Mouse (Mus musculus) midbrain, embryonic 12.5 days (tissue): ENCODE results near the gene Ccdc78. TPM values are rescaled to one million over a fixed set of nuclear protein-coding genes. Genes with fewer than 3 reads are reported as not detected.

ENCODE experiments used
- ATAC-seq: fragments of 200-750 bp; cut with Nextera tagmentation; 2 replicates; pipeline ENCODE4 v1.8.0; 2017; ENCODE audit warnings: low read depth, moderate TSS enrichment, moderate library complexity; ENCODE audit not compliant: low FRiP score
- H3K27ac ChIP-seq: fragments of 300-500 bp; sonication (generic); replicated peaks from 2 replicates; pipeline ENCODE4 v1.5.1; 2016; ENCODE audit warnings: mild to moderate bottlenecking
- H3K27me3 ChIP-seq: fragments of 300-500 bp; sonication (generic); 2 replicates; pipeline ENCODE4 v1.6.1; 2016; ENCODE audit warnings: mild to moderate bottlenecking
- H3K36me3 ChIP-seq: fragments of 300-500 bp; sonication (generic); 2 replicates; pipeline ENCODE4 v1.6.1; 2016
- H3K4me1 ChIP-seq: fragments of 300-500 bp; sonication (generic); 2 replicates; pipeline ENCODE4 v1.6.1; 2016
- H3K4me2 ChIP-seq: fragments of 300-500 bp; sonication (generic); replicated peaks from 2 replicates; pipeline ENCODE4 v1.6.1; 2016; ENCODE audit warnings: mild to moderate bottlenecking, moderate library complexity
- H3K4me3 ChIP-seq: fragments of 300-500 bp; sonication (generic); 2 replicates; pipeline ENCODE4 v1.5.1; 2016; ENCODE audit warnings: mild to moderate bottlenecking
- H3K9ac ChIP-seq: fragments of 300-500 bp; sonication (generic); replicated peaks from 2 replicates; pipeline ENCODE4 v1.6.1; 2016; ENCODE audit warnings: mild to moderate bottlenecking, moderate library complexity
- H3K9me3 ChIP-seq: fragments of 300-500 bp; sonication (generic); 2 replicates; pipeline ENCODE4 v1.6.1; 2016; ENCODE audit warnings: mild to moderate bottlenecking
- WGBS: fragments of 180-500 bp; shearing (Covaris S2); methylation state at CpG from one replicate; pipeline ENCODE4 v1.1.7; 2016; 5-methylcytosine and 5-hydroxymethylcytosine counted together
- polyA plus RNA-seq: library from polyadenylated mRNA; unstranded; fragments of >200 nt; fragmentation: Nextera tagmentation; extraction: Ambion mirVana; gene quantifications from 2 replicates; pipeline ENCODE4 v1.2.1, GENCODE M21; 2016

The Ccdc78 gene
- polyA plus RNA-seq, 1 experiment from 2014 or later, result 0.40 TPM

- no peak for ATAC-seq
- no peak overlapping the region for H3K9ac ChIP-seq
- H3K9me3 ChIP-seq, result no peaks in the 10 kb centered on the region
- H3K36me3 ChIP-seq, result peaks cover 46% of the 10 kb centered on the region
- peak overlapping the region; percentile 96 for H3K4me2 ChIP-seq
- 88% methylated on average over 14 of the region's 14 CpGs for WGBS
- peak overlapping the region; percentile 77; the same call in 1 of the 2 replicates for H3K4me3 ChIP-seq
- no peak overlapping the region for H3K27ac ChIP-seq
- no peaks in the 10 kb centered on the region for H3K27me3 ChIP-seq
- peaks cover 63% of the 10 kb centered on the region for H3K4me1 ChIP-seq
These were observed 44.5 kb downstream of the Ccdc78 start for GRCm38 (mm10) chr17:25830806-25831431.

- H3K4me2 ChIP-seq, result peak overlapping the region; percentile 96
- peak overlapping the region; percentile 84 for H3K9ac ChIP-seq
- 64% methylated on average over 21 of the region's 21 CpGs for WGBS
- H3K4me1 ChIP-seq, result peaks cover 71% of the 10 kb centered on the region
- no peak for ATAC-seq
- H3K27me3 ChIP-seq, result no peaks in the 10 kb centered on the region
- H3K27ac ChIP-seq, result peak overlapping the region; percentile 4; the same call in 1 of the 2 replicates
- no peaks in the 10 kb centered on the region for H3K9me3 ChIP-seq
- H3K36me3 ChIP-seq, result peaks cover 39% of the 10 kb centered on the region
- peak overlapping the region; percentile 77 for H3K4me3 ChIP-seq
These were observed 45.3 kb downstream of the Ccdc78 start for GRCm38 (mm10) chr17:25831451-25832281.

- peaks cover 81% of the 10 kb centered on the region for H3K4me1 ChIP-seq
- under 1% methylated on average over 77 of the region's 77 CpGs for whole genome bisulfite sequencing
- peak overlapping the region; percentile 84 for H3K9ac ChIP-seq
- peaks cover 29% of the 10 kb centered on the region for H3K36me3 ChIP-seq
- H3K9me3 ChIP-seq, result no peaks in the 10 kb centered on the region
- no peaks in the 10 kb centered on the region for H3K27me3 ChIP-seq
- H3K27ac ChIP-seq, result peak overlapping the region; percentile 95
- peak; percentile 89 for ATAC-seq
- peak overlapping the region; percentile 96 for H3K4me2 ChIP-seq
- H3K4me3 ChIP-seq, result peak overlapping the region; percentile 77
These were observed 46.3 kb downstream of the Ccdc78 start for GRCm38 (mm10) chr17:25832436-25833290.

GRCm38 (mm10) chr17:25833291-25833663 is 46.9 kb downstream of the Ccdc78 start, which contains the start of gene Stub1:
Stub1 (minus strand) TSS chr17:25833404.
- under 1% methylated on average over 24 of the region's 24 CpGs for WGBS
- peak within 1 kb of the TSS; percentile 96 for H3K4me2 ChIP-seq
- H3K9me3 ChIP-seq, result no peaks in the 10 kb centered on the region
- peak within 1 kb of the TSS; percentile 77 for H3K4me3 ChIP-seq
- H3K4me1 ChIP-seq, result peaks cover 83% of the 10 kb centered on the region
- peak; percentile 59 for ATAC-seq
- H3K27me3 ChIP-seq, result no peaks in the 10 kb centered on the region
- H3K9ac ChIP-seq, result peak within 1 kb of the TSS; percentile 84
- peak within 1 kb of the TSS; percentile 95 for H3K27ac ChIP-seq
- peaks cover 30% of the 10 kb centered on the region for H3K36me3 ChIP-seq

- peak overlapping the region; percentile 96 for H3K4me2 ChIP-seq
- no peak for ATAC-seq
These were observed 47.7 kb downstream of the Ccdc78 start for GRCm38 (mm10) chr17:25833961-25834594.

GRCm38 (mm10) chr17:25834595-25835222 is 48.3 kb downstream of the Ccdc78 start:
- Histone ChIP-seq H3K4me1 (peaks cover 79% of the 10 kb centered on the region), H3K27ac (no peak overlapping the region), H3K27me3 (no peaks in the 10 kb centered on the region), H3K9ac (peak overlapping the region; percentile 84), H3K4me3 (peak overlapping the region; percentile 77), H3K4me2 (peak overlapping the region; percentile 96), H3K36me3 (peaks cover 39% of the 10 kb centered on the region), H3K9me3 (no peaks in the 10 kb centered on the region)
- ATAC-seq, result no peak
- 90% methylated on average over 12 of the region's 12 CpGs for WGBS

More at GRCm38 (mm10) chr17:25833961-25834594, 47.7 kb downstream of the Ccdc78 start:
- peaks cover 35% of the 10 kb centered on the region for H3K36me3 ChIP-seq
- 57% methylated on average over 6 of the region's 6 CpGs for WGBS
- H3K9ac ChIP-seq, result peak overlapping the region; percentile 84
- H3K4me1 ChIP-seq, result peaks cover 81% of the 10 kb centered on the region
- H3K27ac ChIP-seq, result peak overlapping the region; percentile 95
- H3K4me3 ChIP-seq, result peak overlapping the region; percentile 77
- H3K9me3 ChIP-seq, result no peaks in the 10 kb centered on the region
- H3K27me3 ChIP-seq, result no peaks in the 10 kb centered on the region

GRCm38 (mm10) chr17:25835301-25835700 is 48.9 kb downstream of the Ccdc78 start:
- peaks cover 39% of the 10 kb centered on the region for H3K36me3 ChIP-seq
- no peak for ATAC-seq
- no peaks in the 10 kb centered on the region for H3K9me3 ChIP-seq
- H3K4me1 ChIP-seq, result peaks cover 73% of the 10 kb centered on the region
- no peaks in the 10 kb centered on the region for H3K27me3 ChIP-seq
- H3K4me2 ChIP-seq, result peak overlapping the region; percentile 10; the same call in 1 of the 2 replicates
- H3K27ac ChIP-seq, result no peak overlapping the region
- 94% methylated on average over 7 of the region's 7 CpGs for WGBS
- H3K9ac ChIP-seq, result 0 out of 2 replicates have a peak overlapping the region, but pooled peaks have one; percentile 8
- no peak overlapping the region for H3K4me3 ChIP-seq

GRCm38 (mm10) chr17:25835816-25836215 is 49.4 kb downstream of the Ccdc78 start:
- Histone ChIP-seq H3K27me3 (no peaks in the 10 kb centered on the region), H3K4me1 (peaks cover 68% of the 10 kb centered on the region), H3K4me3 (peak overlapping the region; percentile 39; the same call in 1 of the 2 replicates), H3K9me3 (no peaks in the 10 kb centered on the region), H3K27ac (no peak overlapping the region), H3K4me2 (peak overlapping the region; percentile 65), H3K9ac (no peak overlapping the region), H3K36me3 (peaks cover 39% of the 10 kb centered on the region)
- 92% methylated on average over 16 of the region's 16 CpGs for WGBS
- no peak for ATAC-seq

- Histone ChIP-seq H3K27me3 (no peaks in the 10 kb centered on the region), H3K36me3 (peaks cover 39% of the 10 kb centered on the region), H3K4me1 (peaks cover 60% of the 10 kb centered on the region), H3K27ac (peak overlapping the region; percentile 67), H3K9me3 (no peaks in the 10 kb centered on the region), H3K4me2 (peak overlapping the region; percentile 65), H3K9ac (peak overlapping the region; percentile 65), H3K4me3 (peak overlapping the region; percentile 39)
- no peak for ATAC-seq
- WGBS, result 24% methylated on average over 21 of the region's 23 CpGs
These were observed 50.2 kb downstream of the Ccdc78 start for GRCm38 (mm10) chr17:25836397-25837075.

- ATAC-seq, result peak; percentile 20; the same call in 1 of the 2 replicates
- H3K4me3 ChIP-seq, result peak within 1 kb of the TSS; percentile 39
- peak within 1 kb of the TSS; percentile 65 for H3K4me2 ChIP-seq
- H3K9me3 ChIP-seq, result no peaks in the 10 kb centered on the region
- H3K27me3 ChIP-seq, result no peaks in the 10 kb centered on the region
- H3K36me3 ChIP-seq, result peaks cover 42% of the 10 kb centered on the region
- under 1% methylated on average over 22 of the region's 29 CpGs for WGBS
- H3K27ac ChIP-seq, result peak within 1 kb of the TSS; percentile 67
- H3K4me1 ChIP-seq, result peaks cover 55% of the 10 kb centered on the region
- peak within 1 kb of the TSS; percentile 65 for H3K9ac ChIP-seq
These were observed 50.7 kb downstream of the Ccdc78 start, which contains the start of gene Rhbdl1 for GRCm38 (mm10) chr17:25837076-25837410. Rhbdl1 (minus strand) TSS chr17:25837295.
